Mouse (Mus musculus) embryonic stem cell, embryonic (primary cell): ENCODE data around the gene Adgrg7.

Experiments used
- CTCF ChIA-PET, 4 experiments: fragments of 300-600 bp in 2 of 4; fragments of 350-600 bp in 2 of 4; sonication (Branson Sonifier 250); formaldehyde crosslinking; loops; one replicate each; lab custom pipeline; 2022; ENCODE audit warnings: inconsistent platforms in 2 of 4; lab: Charles Lee
- POLR2A ChIA-PET, 4 experiments: fragments of 300-600 bp in 2 of 4; fragments of 350-600 bp in 2 of 4; sonication (Branson Sonifier 250); formaldehyde crosslinking; loops; one replicate each; lab custom pipeline; 2022; ENCODE audit warnings: antibody characterized with exemption in 4 of 4, inconsistent platforms in 1 of 4; lab: Charles Lee

The Adgrg7 gene

GRCm38 (mm10) chr16:56795481-56796139, at the start of gene Adgrg7:
Gene Adgrg7 (minus strand): TSS chr16:56795855.
- CTCF ChIA-PET, result no interaction called here
- POLR2A ChIA-PET, result no interaction called here

DNA sequence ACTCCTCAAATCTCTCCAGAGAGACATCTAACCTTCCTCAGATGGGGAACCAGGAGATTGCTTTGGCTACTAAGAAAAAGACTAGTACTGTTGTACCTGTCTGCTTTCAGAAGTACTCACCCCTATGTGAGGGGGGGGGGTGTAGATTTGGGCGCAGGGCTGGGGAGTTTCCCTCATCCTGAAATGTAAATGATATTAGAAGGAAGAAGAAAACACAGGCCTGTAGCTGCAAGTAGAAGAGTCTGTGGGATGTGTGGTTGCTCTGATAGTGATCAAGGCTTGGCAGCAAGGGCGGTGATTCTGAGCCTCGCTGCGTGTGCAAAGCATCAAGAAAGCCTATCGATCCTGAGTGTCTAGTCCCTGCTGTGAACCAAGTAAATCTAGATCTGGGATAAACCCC, 47.3 kb upstream of the Adgrg7 start:
- CTCF ChIA-PET, result no interaction called here
- POLR2A ChIA-PET, result no interaction called here

DNA sequence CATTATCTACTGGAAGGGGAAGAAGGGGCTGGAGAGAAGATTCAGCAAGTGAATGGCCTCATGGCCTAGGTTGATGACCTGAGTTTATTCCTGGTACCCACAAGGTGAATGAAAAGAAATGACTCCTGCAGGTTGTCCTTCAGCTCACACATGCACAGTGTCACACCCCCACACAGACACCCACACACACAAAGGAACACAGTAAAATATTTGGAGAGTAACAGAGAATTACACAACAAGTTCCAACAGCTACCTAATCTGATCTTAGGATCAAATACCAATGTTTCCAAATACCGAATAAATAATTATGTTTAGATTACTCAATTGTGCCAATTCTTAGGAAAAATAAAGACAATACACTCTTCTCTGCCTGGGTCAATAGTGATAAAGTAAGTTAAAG, 37.7 kb upstream of the Adgrg7 start:
- ChIA-PET POLR2A (no interaction called here), CTCF (interaction anchor here in 1 of 4 experiments (0.6 kb wide), 1 partner anchor 721 kb away, joined by 3 read pairs; no protein-coding TSS in a partner anchor)

GRCm38 (mm10) chr16:56831986-56832385, 36.3 kb upstream of the Adgrg7 start:
- POLR2A ChIA-PET, result no interaction called here
- CTCF ChIA-PET, result no interaction called here

DNA sequence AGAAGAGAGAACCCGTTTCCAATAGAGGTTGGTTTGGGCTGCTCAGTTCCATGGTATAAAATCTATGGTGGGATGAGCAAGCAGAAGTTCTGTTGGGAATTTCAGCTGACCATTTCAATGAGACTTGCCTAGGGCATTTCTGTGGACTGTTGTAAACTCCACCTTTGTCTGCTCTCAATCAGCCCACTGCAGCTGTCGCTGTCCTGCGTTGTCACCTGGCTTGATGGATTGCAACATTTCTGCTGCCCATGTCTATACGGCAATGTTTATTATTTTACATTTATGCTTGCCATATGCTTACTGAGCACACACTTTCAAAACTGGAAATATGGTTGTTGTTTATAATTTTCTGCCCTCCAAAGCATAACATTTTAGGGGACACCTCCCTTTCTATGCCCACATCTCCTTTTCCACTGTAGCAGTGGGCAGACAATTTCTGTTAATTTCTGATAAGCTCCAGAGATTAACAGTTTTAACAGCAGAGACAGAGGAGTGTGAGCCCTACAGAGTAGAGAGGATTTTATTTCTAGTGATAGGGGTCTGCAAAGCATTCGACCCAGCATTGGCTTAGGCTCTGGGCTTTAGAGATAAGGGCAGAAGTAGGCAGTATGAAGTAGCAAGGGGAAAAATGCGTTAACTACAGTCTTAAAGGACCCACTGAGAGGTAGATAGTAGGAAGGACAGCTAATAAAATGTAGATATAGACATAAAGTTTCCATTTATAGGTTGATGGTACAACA, 5.9 kb upstream of the Adgrg7 start:
- CTCF ChIA-PET, result interaction anchor here in 3 of 4 experiments (1.1 to 1.7 kb wide), 3 partner anchors 8 to 118 kb away, joined by 3 to 9 read pairs (median 4); no protein-coding TSS in a partner anchor
- POLR2A ChIA-PET, result interaction anchor here in 2 of 4 experiments (0.6 to 0.7 kb wide), 2 partner anchors 109 to 1287 kb away, joined by 3 to 4 read pairs; no protein-coding TSS in a partner anchor

GRCm38 (mm10) chr16:56800946-56801345, 5.3 kb upstream of the Adgrg7 start:
- ChIA-PET POLR2A (interaction anchor here in 1 of 4 experiments (1.0 kb wide), 1 partner anchor 321 kb away, joined by 3 read pairs; the partner anchor contains the start of gene Tomm70a), CTCF (interaction anchor here in 3 of 4 experiments (0.9 to 2.1 kb wide), 13 partner anchors 9 to 366 kb away, joined by 3 to 14 read pairs (median 4); no protein-coding TSS in a partner anchor)

DNA sequence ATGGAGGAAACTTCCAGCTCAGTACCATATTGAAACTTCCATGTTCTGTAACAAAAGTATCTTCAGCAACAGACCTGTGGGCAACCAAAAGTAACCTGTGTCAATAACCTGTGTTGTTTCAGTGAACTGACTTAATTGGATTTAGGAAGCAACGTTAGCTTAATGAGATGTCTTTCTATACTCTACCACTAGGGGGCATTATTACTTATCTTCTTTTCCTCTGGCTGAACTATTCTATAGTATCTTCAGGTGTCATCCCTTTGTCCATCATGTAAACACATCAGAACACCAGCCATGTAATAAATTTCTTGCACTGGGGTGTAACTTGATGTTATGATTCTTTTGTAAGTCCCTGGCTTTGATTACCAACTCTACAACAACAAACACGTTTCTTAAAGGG, 4.8 kb upstream of the Adgrg7 start:
- ChIA-PET POLR2A (interaction anchor here in 2 of 4 experiments (0.9 to 1.0 kb wide), 2 partner anchors 102 to 321 kb away, joined by 3 read pairs; partner anchors contain the start of gene Tomm70a (in 1 of the 2)), CTCF (interaction anchor here (0.6 to 2.1 kb wide), 22 partner anchors 9 to 443 kb away, joined by 3 to 14 read pairs (median 4); no protein-coding TSS in a partner anchor)

- ChIA-PET CTCF (interaction anchor here (0.5 to 2.1 kb wide), 18 partner anchors 21 to 599 kb away, joined by 3 to 14 read pairs (median 3); no protein-coding TSS in a partner anchor), POLR2A (interaction anchor here in 2 of 4 experiments (0.7 to 0.9 kb wide), 3 partner anchors 17 to 103 kb away, joined by 3 to 5 read pairs (median 3); no protein-coding TSS in a partner anchor)
Measured at GRCm38 (mm10) chr16:56799541-56800029, 3.9 kb upstream of the Adgrg7 start.

DNA sequence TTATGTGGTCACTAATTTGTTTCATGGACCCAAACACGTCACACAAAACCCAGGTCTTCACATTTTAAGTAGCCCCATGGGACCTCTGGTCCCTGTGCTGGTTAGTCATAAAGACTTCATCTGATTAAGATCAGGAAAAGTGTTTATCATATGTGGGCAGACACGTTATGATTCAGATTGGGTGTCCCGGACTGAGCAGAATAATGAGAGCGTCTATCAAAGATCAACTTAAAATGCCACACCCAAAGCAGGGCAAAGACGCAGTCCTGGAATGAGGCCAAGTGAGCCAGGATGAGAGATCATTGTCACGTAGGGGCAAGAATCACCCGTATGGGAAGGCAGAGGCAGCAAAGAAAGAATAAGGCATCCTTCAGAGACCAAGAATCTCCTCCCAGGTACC, 3.2 kb upstream of the Adgrg7 start:
- ChIA-PET CTCF (interaction anchor here in 1 of 4 experiments (0.6 to 2.1 kb wide), 4 partner anchors 27 to 277 kb away, joined by 3 to 14 read pairs (median 4); no protein-coding TSS in a partner anchor), POLR2A (no interaction called here)

- POLR2A ChIA-PET, result no interaction called here
Measured at GRCm38 (mm10) chr16:56794383-56795144, 1.1 kb downstream of the Adgrg7 start.

GRCm38 (mm10) chr16:56793778-56794177, 1.9 kb downstream of the Adgrg7 start:
- CTCF ChIA-PET, result no interaction called here
- POLR2A ChIA-PET, result no interaction called here

More at GRCm38 (mm10) chr16:56794383-56795144, 1.1 kb downstream of the Adgrg7 start:
- CTCF ChIA-PET, result no interaction called here

DNA sequence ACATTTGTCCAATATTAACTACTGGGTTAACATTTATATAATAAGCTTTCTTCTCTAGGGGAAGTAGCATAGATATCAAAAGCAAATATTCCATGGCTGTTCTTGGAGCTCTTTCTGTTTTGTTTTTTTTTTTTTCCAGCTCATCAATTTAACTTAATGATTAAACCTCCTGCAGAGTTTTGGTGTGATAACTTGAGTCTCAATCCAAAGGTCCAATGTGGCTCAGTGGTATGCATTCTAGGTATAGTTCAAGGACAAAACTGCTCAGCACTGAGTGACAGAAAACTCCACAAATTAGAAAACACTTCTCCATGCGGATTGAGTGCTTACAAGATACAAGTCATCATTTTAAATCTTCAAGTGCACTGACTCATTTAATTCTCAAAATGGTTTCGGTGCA, 9.7 kb downstream of the Adgrg7 start:
- ChIA-PET POLR2A (interaction anchor here in 2 of 4 experiments (0.6 to 0.7 kb wide), 2 partner anchors 379 to 545 kb away, joined by 3 to 4 read pairs; no protein-coding TSS in a partner anchor), CTCF (no interaction called here)

GRCm38 (mm10) chr16:56771163-56772105, 24.2 kb downstream of the Adgrg7 start:
- ChIA-PET CTCF (interaction anchor here (0.6 to 2.6 kb wide), 22 partner anchors 9 to 822 kb away, joined by 3 to 23 read pairs (median 4); no protein-coding TSS in a partner anchor), POLR2A (no interaction called here)

- CTCF ChIA-PET, result no interaction called here
Measured at GRCm38 (mm10) chr16:56729060-56729459, 66.6 kb downstream of the Adgrg7 start.

DNA sequence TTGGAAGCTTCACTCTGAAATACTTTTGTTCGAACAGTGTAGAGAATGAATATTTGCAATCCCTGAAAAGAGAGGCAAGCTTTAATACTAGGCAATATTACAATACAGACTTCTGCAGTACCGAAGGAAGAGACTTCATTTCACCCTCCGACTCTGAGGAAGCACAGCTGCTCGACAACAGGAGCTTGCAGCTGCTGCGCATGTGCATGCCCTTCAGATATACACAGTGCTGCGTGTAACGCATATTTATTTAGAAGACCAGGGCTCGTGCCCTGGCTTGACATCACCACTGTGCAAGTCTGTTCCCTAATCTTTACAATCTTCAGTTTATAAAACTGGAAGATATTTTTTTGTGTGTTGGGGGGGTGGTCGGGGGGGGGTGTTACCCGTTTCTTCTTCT, 70.7 kb downstream of the Adgrg7 start:
- CTCF ChIA-PET, result interaction anchor here in 2 of 4 experiments (0.7 to 1.0 kb wide), 2 partner anchors 76 to 549 kb away, joined by 3 read pairs; no protein-coding TSS in a partner anchor
- POLR2A ChIA-PET, result no interaction called here

More at GRCm38 (mm10) chr16:56729060-56729459, 66.6 kb downstream of the Adgrg7 start:
- POLR2A ChIA-PET, result no interaction called here

DNA sequence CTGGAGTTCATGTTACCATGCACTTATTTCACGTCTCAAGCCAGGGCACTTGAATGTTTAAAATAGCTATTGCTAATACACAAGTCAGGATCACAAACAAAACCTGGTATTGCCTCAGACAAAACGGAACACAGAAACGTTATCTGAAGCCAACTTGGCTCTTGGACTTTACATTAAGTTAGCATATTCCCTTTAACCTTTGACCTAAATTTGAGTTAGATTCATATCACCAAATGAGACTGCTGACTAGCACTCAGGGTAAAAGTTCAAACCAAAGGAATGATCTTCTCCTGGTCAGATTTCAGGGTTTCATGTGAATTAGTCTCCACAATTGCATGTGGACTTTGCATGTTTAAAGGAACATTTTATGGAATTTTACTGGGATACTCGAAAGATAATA, 73.3 kb downstream of the Adgrg7 start:
- ChIA-PET CTCF (no interaction called here), POLR2A (no interaction called here)

DNA sequence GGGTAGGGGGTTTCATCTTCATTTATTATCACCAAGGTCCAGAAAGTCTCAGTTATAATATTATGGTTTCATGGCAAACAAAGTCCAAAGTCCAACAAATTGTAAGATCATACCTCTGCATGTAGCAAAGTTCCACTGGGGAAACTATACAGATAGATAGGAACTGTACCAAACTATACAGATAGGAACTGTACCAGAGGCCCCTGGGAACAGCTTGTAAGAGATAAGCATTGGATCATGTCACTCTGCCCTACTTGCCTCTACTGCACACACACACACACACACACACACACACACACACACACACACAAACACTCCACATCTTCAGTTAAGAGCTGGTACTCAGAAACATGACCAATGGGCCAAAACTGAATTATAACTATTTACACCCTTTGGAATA, 76.6 kb downstream of the Adgrg7 start:
- CTCF ChIA-PET, result no interaction called here
- POLR2A ChIA-PET, result interaction anchor here in 1 of 4 experiments (0.7 kb wide), 1 partner anchor 110 kb away, joined by 5 read pairs; no protein-coding TSS in a partner anchor
